Mouse (Mus musculus): ENCODE data around the gene Snu13. TPM values are rescaled to one million over a fixed set of nuclear protein-coding genes. Genes with fewer than 3 reads are reported as not detected.
A peak's percentile ranks its signal among the peaks of the same experiment; 100 is the strongest.

Snu13 gene
- polyA plus RNA-seq, 1 experiment = 271 TPM

- Histone ChIP-seq H3K9ac (ENCODE audit: low read depth, poor library complexity, severe bottlenecking) (no peak overlapping the region), H3K27me3 (ENCODE audit: control insufficient read depth, insufficient read depth, low read length, poor library complexity, severe bottlenecking) (no peaks in the 10 kb centered on the region), H3K9me3 (replicated peaks; ENCODE audit: control insufficient read depth, insufficient read depth, low read length, poor library complexity, severe bottlenecking) (no peaks in the 10 kb centered on the region), H3K27ac (ENCODE audit: insufficient read depth, low read length) (no peak overlapping the region), H3K4me1 (ENCODE audit: control insufficient read depth, insufficient read depth, low read length) (no peaks in the 10 kb centered on the region), H3K4me3 (ENCODE audit: low read depth, low read length) (no peak overlapping the region), H3K36me3 (ENCODE audit: control insufficient read depth, insufficient read depth, low read length, poor library complexity, severe bottlenecking) (no peaks in the 10 kb centered on the region)
- TF ChIP-seq POLR2A (IDR thresholded peaks at IDR 0.05; ENCODE audit: insufficient read depth, low read length) (no peak), CTCF (IDR thresholded peaks at IDR 0.05; ENCODE audit: low read depth, low read length) (no peak), EP300 (IDR thresholded peaks at IDR 0.05; ENCODE audit: insufficient read depth, low read depth, low read length) (no peak)
Observed at GRCm38 (mm10) chr15:82079883-82080282, 32.5 kb upstream of the Snu13 start.

DNA sequence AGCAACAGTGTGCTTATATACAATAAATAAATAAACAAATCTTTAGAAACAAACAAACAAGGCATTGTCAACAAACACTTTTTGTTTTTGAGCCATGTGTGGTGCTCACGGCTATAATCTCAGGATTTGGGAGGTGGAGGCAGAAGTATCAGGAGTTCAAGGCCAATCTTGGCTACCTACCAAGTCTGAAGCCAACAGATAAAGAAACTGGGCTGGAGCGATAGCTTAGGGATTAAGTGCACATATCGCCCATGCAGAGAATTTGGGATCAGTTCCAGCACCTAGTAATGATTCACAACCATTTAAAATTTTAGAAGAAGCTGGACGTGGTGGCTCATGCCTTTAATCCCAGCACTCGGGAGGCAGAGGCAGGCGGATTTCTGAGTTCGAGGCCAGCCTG is 26.1 kb upstream of the Snu13 start:
- no peak overlapping the region for H3K4me3 ChIP-seq (ENCODE audit: low read depth, low read length)
- H3K36me3 ChIP-seq (ENCODE audit: control insufficient read depth, insufficient read depth, low read length, poor library complexity, severe bottlenecking) = no peaks in the 10 kb centered on the region
- no peak overlapping the region for H3K27ac ChIP-seq (ENCODE audit: insufficient read depth, low read length)
- no peaks in the 10 kb centered on the region for H3K4me1 ChIP-seq (ENCODE audit: control insufficient read depth, insufficient read depth, low read length)
- H3K9ac ChIP-seq (ENCODE audit: low read depth, poor library complexity, severe bottlenecking) = no peak overlapping the region
- H3K9me3 ChIP-seq (replicated peaks; ENCODE audit: control insufficient read depth, insufficient read depth, low read length, poor library complexity, severe bottlenecking) = no peaks in the 10 kb centered on the region; the same call in 1 of the 2 replicates
- TF ChIP-seq POLR2A (IDR thresholded peaks at IDR 0.05; ENCODE audit: insufficient read depth, low read length) (no peak), EP300 (IDR thresholded peaks at IDR 0.05; ENCODE audit: insufficient read depth, low read depth, low read length) (no peak), CTCF (IDR thresholded peaks at IDR 0.05; ENCODE audit: low read depth, low read length) (no peak)
- peaks cover 4% of the 10 kb centered on the region; the same call in 1 of the 2 replicates for H3K27me3 ChIP-seq (ENCODE audit: control insufficient read depth, insufficient read depth, low read length, poor library complexity, severe bottlenecking)

DNA sequence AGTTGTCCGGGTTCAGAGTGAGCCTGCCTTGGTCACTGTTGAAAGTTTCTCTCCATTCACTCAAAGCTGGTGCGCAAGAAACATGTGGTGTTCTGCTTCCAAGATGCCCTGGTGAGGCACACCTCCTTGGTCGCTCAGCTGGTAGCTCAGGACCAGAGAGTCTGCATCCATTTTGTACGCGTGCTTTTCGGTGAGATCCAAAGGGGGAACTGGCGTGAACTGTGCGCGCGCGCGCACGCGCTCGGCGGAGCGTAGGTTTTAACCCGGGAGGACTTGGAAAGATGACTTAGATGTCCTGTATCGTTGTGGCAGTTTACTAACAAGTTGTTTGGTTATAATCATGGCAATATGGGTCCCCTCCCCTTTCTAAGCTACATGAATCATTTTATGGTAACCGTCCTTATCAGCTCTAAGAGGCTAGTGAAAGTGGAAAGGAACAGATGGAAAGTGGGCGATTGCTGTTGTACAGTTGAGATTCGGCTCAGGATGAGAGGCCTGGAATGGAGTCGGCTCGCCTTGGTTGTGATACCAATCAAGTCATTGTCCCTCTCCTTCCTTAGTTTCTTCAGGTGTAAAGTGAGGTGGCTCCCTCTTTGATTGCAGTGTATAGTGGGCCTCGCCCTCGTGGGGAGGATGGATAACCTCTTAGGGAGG is 24.5 kb upstream of the Snu13 start:
- Histone ChIP-seq H3K36me3 (ENCODE audit: control insufficient read depth, insufficient read depth, low read length, poor library complexity, severe bottlenecking) (no peaks in the 10 kb centered on the region), H3K27ac (ENCODE audit: insufficient read depth, low read length) (no peak overlapping the region), H3K9me3 (replicated peaks; ENCODE audit: control insufficient read depth, insufficient read depth, low read length, poor library complexity, severe bottlenecking) (no peaks in the 10 kb centered on the region; the same call in 1 of the 2 replicates), H3K4me1 (ENCODE audit: control insufficient read depth, insufficient read depth, low read length) (no peaks in the 10 kb centered on the region), H3K9ac (ENCODE audit: low read depth, poor library complexity, severe bottlenecking) (no peak overlapping the region), H3K4me3 (ENCODE audit: low read depth, low read length) (no peak overlapping the region), H3K27me3 (ENCODE audit: control insufficient read depth, insufficient read depth, low read length, poor library complexity, severe bottlenecking) (peaks cover 4% of the 10 kb centered on the region; the same call in 1 of the 2 replicates)
- TF ChIP-seq EP300 (IDR thresholded peaks at IDR 0.05; ENCODE audit: insufficient read depth, low read depth, low read length) (no peak), CTCF (IDR thresholded peaks at IDR 0.05; ENCODE audit: low read depth, low read length) (no peak), POLR2A (IDR thresholded peaks at IDR 0.05; ENCODE audit: insufficient read depth, low read length) (no peak)

DNA sequence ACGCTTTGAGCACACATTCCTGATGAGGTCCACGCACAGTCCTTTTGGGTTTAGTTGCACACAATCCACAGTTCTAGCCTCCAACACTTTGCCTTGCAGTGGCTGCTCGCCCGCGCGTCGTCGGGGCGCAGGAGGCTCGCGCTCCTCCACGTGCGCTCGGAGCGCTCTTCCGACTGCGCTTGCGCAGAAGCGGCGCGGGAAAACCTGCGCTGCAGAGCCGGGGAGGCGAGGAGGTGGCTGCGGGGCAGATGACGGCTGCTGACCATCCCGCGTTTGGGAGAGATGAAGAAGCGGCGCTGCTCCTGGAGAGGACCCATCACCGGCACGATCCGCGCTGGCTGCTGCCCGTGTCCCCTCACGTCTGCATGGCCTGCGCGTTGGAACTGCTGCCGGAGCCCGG is 22.5 kb upstream of the Snu13 start, which contains the start of gene Mei1:
Gene Mei1, plus strand, starts transcription at position 99 of the 400 bp plus-strand sequence.
- peak within 1 kb of the TSS; percentile 16; the same call in 1 of the 2 replicates for H3K4me3 ChIP-seq (ENCODE audit: low read depth, low read length)
- no peak within 1 kb of the TSS for H3K27ac ChIP-seq (ENCODE audit: insufficient read depth, low read length)
- peaks cover 4% of the 10 kb centered on the region; the same call in 1 of the 2 replicates for H3K27me3 ChIP-seq (ENCODE audit: control insufficient read depth, insufficient read depth, low read length, poor library complexity, severe bottlenecking)
- TF ChIP-seq POLR2A (IDR thresholded peaks at IDR 0.05; ENCODE audit: insufficient read depth, low read length) = no peak
- TF ChIP-seq EP300 (IDR thresholded peaks at IDR 0.05; ENCODE audit: insufficient read depth, low read depth, low read length) = 0 out of 2 replicates have a peak, but pooled peaks have one; percentile 23
- TF ChIP-seq CTCF (IDR thresholded peaks at IDR 0.05; ENCODE audit: low read depth, low read length) = no peak
- 0 out of 2 replicates have a peak within 1 kb of the TSS, but pooled peaks have one; percentile 1 for H3K9ac ChIP-seq (ENCODE audit: low read depth, poor library complexity, severe bottlenecking)
- H3K36me3 ChIP-seq (ENCODE audit: control insufficient read depth, insufficient read depth, low read length, poor library complexity, severe bottlenecking) = no peaks in the 10 kb centered on the region
- no peaks in the 10 kb centered on the region; the same call in 1 of the 2 replicates for H3K9me3 ChIP-seq (replicated peaks; ENCODE audit: control insufficient read depth, insufficient read depth, low read length, poor library complexity, severe bottlenecking)
- H3K4me1 ChIP-seq (ENCODE audit: control insufficient read depth, insufficient read depth, low read length) = no peaks in the 10 kb centered on the region

GRCm38 (mm10) chr15:82065511-82065910 is 18.1 kb upstream of the Snu13 start:
- Histone ChIP-seq H3K27ac (ENCODE audit: insufficient read depth, low read length) (no peak overlapping the region), H3K9ac (ENCODE audit: low read depth, poor library complexity, severe bottlenecking) (0 out of 2 replicates have a peak overlapping the region, but pooled peaks have one; percentile 7), H3K27me3 (ENCODE audit: control insufficient read depth, insufficient read depth, low read length, poor library complexity, severe bottlenecking) (peaks cover 10% of the 10 kb centered on the region), H3K36me3 (ENCODE audit: control insufficient read depth, insufficient read depth, low read length, poor library complexity, severe bottlenecking) (no peaks in the 10 kb centered on the region), H3K4me1 (ENCODE audit: control insufficient read depth, insufficient read depth, low read length) (no peaks in the 10 kb centered on the region), H3K4me3 (ENCODE audit: low read depth, low read length) (no peak overlapping the region), H3K9me3 (replicated peaks; ENCODE audit: control insufficient read depth, insufficient read depth, low read length, poor library complexity, severe bottlenecking) (no peaks in the 10 kb centered on the region; the same call in 1 of the 2 replicates)
- TF ChIP-seq EP300 (IDR thresholded peaks at IDR 0.05; ENCODE audit: insufficient read depth, low read depth, low read length) (no peak), POLR2A (IDR thresholded peaks at IDR 0.05; ENCODE audit: insufficient read depth, low read length) (no peak), CTCF (IDR thresholded peaks at IDR 0.05; ENCODE audit: low read depth, low read length) (peak; percentile 71)

GRCm38 (mm10) chr15:82063909-82064308 is 16.5 kb upstream of the Snu13 start:
- no peak overlapping the region for H3K4me3 ChIP-seq (ENCODE audit: low read depth, low read length)
- H3K27ac ChIP-seq (ENCODE audit: insufficient read depth, low read length) = no peak overlapping the region
- H3K27me3 ChIP-seq (ENCODE audit: control insufficient read depth, insufficient read depth, low read length, poor library complexity, severe bottlenecking) = peaks cover 6% of the 10 kb centered on the region
- H3K9ac ChIP-seq (ENCODE audit: low read depth, poor library complexity, severe bottlenecking) = no peak overlapping the region
- H3K36me3 ChIP-seq (ENCODE audit: control insufficient read depth, insufficient read depth, low read length, poor library complexity, severe bottlenecking) = no peaks in the 10 kb centered on the region
- H3K9me3 ChIP-seq (replicated peaks; ENCODE audit: control insufficient read depth, insufficient read depth, low read length, poor library complexity, severe bottlenecking) = no peaks in the 10 kb centered on the region
- H3K4me1 ChIP-seq (ENCODE audit: control insufficient read depth, insufficient read depth, low read length) = no peaks in the 10 kb centered on the region
- no peak for TF ChIP-seq CTCF (IDR thresholded peaks at IDR 0.05; ENCODE audit: low read depth, low read length)
